ENCODE assay signal across 8 mouse cellular contexts in genomic region chr15:102510590-102511284, GRCm38 (mm10). TPM values are rescaled to one million over a fixed set of nuclear protein-coding genes. Genes with fewer than 3 reads are reported as not detected.
DNase-seq lines count a peak whose midpoint lies in the region; ATAC-seq and TF ChIP-seq lines count a peak whose summit lies in the region.

No protein-coding gene starts in this region.

- no peaks in the 10 kb centered on the region for H3K27me3 ChIP-seq in embryonic facial prominence, embryonic 10.5 days (replicated peaks; ENCODE audit: low read depth, poor library complexity, severe bottlenecking)
- no peaks in the 10 kb centered on the region for H3K27me3 ChIP-seq in intestine, postnatal 0 days (replicated peaks; ENCODE audit: control insufficient read depth, insufficient read depth, low read length)
- H3K27me3 ChIP-seq in midbrain, embryonic 11.5 days (ENCODE audit: control insufficient read depth, insufficient read depth, low read length), result no peaks in the 10 kb centered on the region

- H3K9ac ChIP-seq in intestine, postnatal 0 days (ENCODE audit: low read depth, low read length), result peak overlapping the region; percentile 41
- H3K9ac ChIP-seq in midbrain, embryonic 11.5 days (ENCODE audit: low read length), result peak overlapping the region; percentile 80

- intact Hi-C loops in left cerebral cortex, postnatal 4 days (cut with DNase I), result no loop called here

- H3K4me2 ChIP-seq in intestine, postnatal 0 days (replicated peaks; ENCODE audit: low read depth), result peak overlapping the region; percentile 96
- peak overlapping the region; percentile 82 for H3K4me2 ChIP-seq in midbrain, embryonic 11.5 days

- peak overlapping the region; percentile 88 for H3K27ac ChIP-seq in embryonic facial prominence, embryonic 10.5 days (replicated peaks)
- H3K27ac ChIP-seq in intestine, postnatal 0 days (ENCODE audit: low read depth, low read length), result peak overlapping the region; percentile 16; the same call in 1 of the 2 replicates
- peak overlapping the region; percentile 81 for H3K27ac ChIP-seq in midbrain, embryonic 11.5 days (ENCODE audit: low read depth, low read length)

- H3K9me3 ChIP-seq in embryonic facial prominence, embryonic 10.5 days, result no peaks in the 10 kb centered on the region
- H3K9me3 ChIP-seq in intestine, postnatal 0 days (ENCODE audit: control insufficient read depth), result no peaks in the 10 kb centered on the region
- no peaks in the 10 kb centered on the region for H3K9me3 ChIP-seq in midbrain, embryonic 11.5 days (ENCODE audit: control insufficient read depth, low read length)

- peak overlapping the region; percentile 73 for H3K4me3 ChIP-seq in embryonic facial prominence, embryonic 10.5 days
- peak overlapping the region; percentile 62 for H3K4me3 ChIP-seq in intestine, postnatal 0 days (ENCODE audit: low read depth, low read length)
- peak overlapping the region; percentile 62 for H3K4me3 ChIP-seq in midbrain, embryonic 11.5 days (ENCODE audit: low read depth, low read length)

- peaks cover 49% of the 10 kb centered on the region for H3K4me1 ChIP-seq in embryonic facial prominence, embryonic 10.5 days
- H3K4me1 ChIP-seq in intestine, postnatal 0 days (replicated peaks; ENCODE audit: control insufficient read depth, insufficient read depth, low read length), result no peaks in the 10 kb centered on the region
- H3K4me1 ChIP-seq in midbrain, embryonic 11.5 days (ENCODE audit: control insufficient read depth, insufficient read depth, low read length), result peaks cover 35% of the 10 kb centered on the region

- peak; percentile 87 for ATAC-seq in granulocyte monocyte progenitor cell, adult 5-6 weeks (replicated peaks; ENCODE audit: poor library complexity, severe bottlenecking)
- peak; percentile 82 for ATAC-seq in intestine, postnatal 0 days
- peak; percentile 97 for ATAC-seq in midbrain, embryonic 11.5 days (ENCODE audit: low FRiP score)

- peak; percentile 94 for DNase-seq in adrenal gland, postnatal 14 days
- DNase-seq in embryonic facial prominence, embryonic 10.5 days (ENCODE audit: low spot score), result peak; percentile 99
- peak; percentile 96 for DNase-seq in left cerebral cortex, postnatal 4 days
- DNase-seq in midbrain, embryonic 11.5 days (ENCODE audit: low spot score, missing footprints), result peak; percentile 99
- peak; percentile 75 for DNase-seq in skeletal muscle tissue, adult 2 months (ENCODE audit: low read depth, low spot score)
- no peak for DNase-seq in adipocyte (ENCODE audit: low spot score)

- 4% methylated on average over 34 of the region's 34 CpGs for WGBS in embryonic facial prominence, embryonic 10.5 days
- 3% methylated on average over 34 of the region's 34 CpGs for WGBS in intestine, postnatal 0 days
- WGBS in midbrain, embryonic 11.5 days, result 5% methylated on average over 34 of the region's 34 CpGs

- peaks cover 28% of the 10 kb centered on the region for H3K36me3 ChIP-seq in embryonic facial prominence, embryonic 10.5 days (replicated peaks)
- no peaks in the 10 kb centered on the region for H3K36me3 ChIP-seq in intestine, postnatal 0 days (ENCODE audit: control insufficient read depth, insufficient read depth)
- no peaks in the 10 kb centered on the region for H3K36me3 ChIP-seq in midbrain, embryonic 11.5 days (ENCODE audit: control insufficient read depth, insufficient read depth, low read length)

- no peak for TF ChIP-seq CTCF in intestine, postnatal 0 days (IDR thresholded peaks at IDR 0.05; ENCODE audit: low read depth)

RNA-seq across cellular contexts. Expression of gene Map3k12, which starts 6.1 kb away (rescaled TPM):
- total RNA-seq in adrenal gland, postnatal 14 days (2021), result 8.2 and 9.4 TPM in 2 replicates
- 29.1 and 32.3 TPM in 2 replicates for polyA plus RNA-seq in embryonic facial prominence, embryonic 10.5 days (2016; fragmentation: Nextera tagmentation; extraction: Ambion mirVana)
- total RNA-seq in granulocyte monocyte progenitor cell, adult 5-6 weeks (2014; fragmentation: Nextera tagmentation), result 0.38 TPM in 1 of 2 replicates, not detected in the other
- 0.26 and 0.60 TPM in 2 replicates for total RNA-seq in granulocyte monocyte progenitor cell, adult 5-6 weeks (2017)
- polyA plus RNA-seq in intestine, postnatal 0 days (2015; fragmentation: Nextera tagmentation; extraction: Ambion mirVana), result 3.1 and 3.5 TPM in 2 replicates
- total RNA-seq in left cerebral cortex, postnatal 4 days (2021), result 10 to 100 TPM; 90.1 to 93.0 TPM
- 16.4 and 19.7 TPM in 2 replicates for polyA plus RNA-seq in midbrain, embryonic 11.5 days (2014; fragmentation: Nextera tagmentation; extraction: Ambion mirVana)

RNA-seq across cellular contexts. Expression of gene Gm10337, which starts 7.2 kb away (rescaled TPM):
- total RNA-seq in adrenal gland, postnatal 14 days (2021), result not detected in 2 replicates
- polyA plus RNA-seq in embryonic facial prominence, embryonic 10.5 days (2016; fragmentation: Nextera tagmentation; extraction: Ambion mirVana), result 7.6 TPM in 1 of 2 replicates, not detected in the other
- 7.7 TPM in 1 of 2 replicates, not detected in the other for total RNA-seq in granulocyte monocyte progenitor cell, adult 5-6 weeks (2014; fragmentation: Nextera tagmentation)
- not detected in 2 replicates for total RNA-seq in granulocyte monocyte progenitor cell, adult 5-6 weeks (2017)
- polyA plus RNA-seq in intestine, postnatal 0 days (2015; fragmentation: Nextera tagmentation; extraction: Ambion mirVana), result 3.5 TPM in 1 of 2 replicates, not detected in the other
- total RNA-seq in left cerebral cortex, postnatal 4 days (2021), result not detected
- polyA plus RNA-seq in midbrain, embryonic 11.5 days (2014; fragmentation: Nextera tagmentation; extraction: Ambion mirVana), result 6.7 TPM in 1 of 2 replicates, not detected in the other

RNA-seq across cellular contexts. Expression of gene Tarbp2, which starts 7.3 kb away (rescaled TPM):
- 34.2 and 35.0 TPM in 2 replicates for total RNA-seq in adrenal gland, postnatal 14 days (2021)
- polyA plus RNA-seq in embryonic facial prominence, embryonic 10.5 days (2016; fragmentation: Nextera tagmentation; extraction: Ambion mirVana), result 140 and 143 TPM in 2 replicates
- 29.4 and 36.3 TPM in 2 replicates for total RNA-seq in granulocyte monocyte progenitor cell, adult 5-6 weeks (2014; fragmentation: Nextera tagmentation)
- total RNA-seq in granulocyte monocyte progenitor cell, adult 5-6 weeks (2017), result 18.7 and 20.0 TPM in 2 replicates
- polyA plus RNA-seq in intestine, postnatal 0 days (2015; fragmentation: Nextera tagmentation; extraction: Ambion mirVana), result 50.2 and 50.4 TPM in 2 replicates
- 10 to 100 TPM; 71.4 to 72.0 TPM for total RNA-seq in left cerebral cortex, postnatal 4 days (2021)
- 91.2 and 96.6 TPM in 2 replicates for polyA plus RNA-seq in midbrain, embryonic 11.5 days (2014; fragmentation: Nextera tagmentation; extraction: Ambion mirVana)

RNA-seq across cellular contexts. Expression of gene Npff, which starts 14.0 kb away (rescaled TPM):
- 4.1 and 4.8 TPM in 2 replicates for total RNA-seq in adrenal gland, postnatal 14 days (2021)
- 1.8 and 2.8 TPM in 2 replicates for polyA plus RNA-seq in embryonic facial prominence, embryonic 10.5 days (2016; fragmentation: Nextera tagmentation; extraction: Ambion mirVana)
- 12.9 and 19.4 TPM in 2 replicates for total RNA-seq in granulocyte monocyte progenitor cell, adult 5-6 weeks (2014; fragmentation: Nextera tagmentation)
- total RNA-seq in granulocyte monocyte progenitor cell, adult 5-6 weeks (2017), result 2.4 TPM in 1 of 2 replicates, not detected in the other
- polyA plus RNA-seq in intestine, postnatal 0 days (2015; fragmentation: Nextera tagmentation; extraction: Ambion mirVana), result 1.1 TPM in 2 replicates
- total RNA-seq in left cerebral cortex, postnatal 4 days (2021), result 1 to 10 TPM; 3.9 to 5.0 TPM
- polyA plus RNA-seq in midbrain, embryonic 11.5 days (2014; fragmentation: Nextera tagmentation; extraction: Ambion mirVana), result 0.98 and 1.9 TPM in 2 replicates

RNA-seq across cellular contexts. Expression of gene Pcbp2, which starts 40.4 kb away (rescaled TPM):
- total RNA-seq in adrenal gland, postnatal 14 days (2021), result 726 and 812 TPM in 2 replicates
- polyA plus RNA-seq in embryonic facial prominence, embryonic 10.5 days (2016; fragmentation: Nextera tagmentation; extraction: Ambion mirVana), result 206 and 217 TPM in 2 replicates
- total RNA-seq in granulocyte monocyte progenitor cell, adult 5-6 weeks (2014; fragmentation: Nextera tagmentation), result 731 and 799 TPM in 2 replicates
- 213 and 218 TPM in 2 replicates for total RNA-seq in granulocyte monocyte progenitor cell, adult 5-6 weeks (2017)
- 109 and 115 TPM in 2 replicates for polyA plus RNA-seq in intestine, postnatal 0 days (2015; fragmentation: Nextera tagmentation; extraction: Ambion mirVana)
- total RNA-seq in left cerebral cortex, postnatal 4 days (2021), result 100 to 1,000 TPM; 546 to 548 TPM
- polyA plus RNA-seq in midbrain, embryonic 11.5 days (2014; fragmentation: Nextera tagmentation; extraction: Ambion mirVana), result 234 and 255 TPM in 2 replicates

Comparison
In these comparisons a context has a peak if more than half of its experiments do, and no peak if none do; other contexts are left out.
1. H3K27ac ChIP-seq: peak in every context shown above with its lines; median percentile 88 in embryonic facial prominence, embryonic 10.5 days; 81 in midbrain, embryonic 11.5 days; 16 in intestine, postnatal 0 days.